Mouse (Mus musculus): Measurements from ENCODE around the gene Creb3l1.
A peak's percentile ranks its signal among the peaks of the same experiment; 100 is the strongest.

Gene Creb3l1

DNA sequence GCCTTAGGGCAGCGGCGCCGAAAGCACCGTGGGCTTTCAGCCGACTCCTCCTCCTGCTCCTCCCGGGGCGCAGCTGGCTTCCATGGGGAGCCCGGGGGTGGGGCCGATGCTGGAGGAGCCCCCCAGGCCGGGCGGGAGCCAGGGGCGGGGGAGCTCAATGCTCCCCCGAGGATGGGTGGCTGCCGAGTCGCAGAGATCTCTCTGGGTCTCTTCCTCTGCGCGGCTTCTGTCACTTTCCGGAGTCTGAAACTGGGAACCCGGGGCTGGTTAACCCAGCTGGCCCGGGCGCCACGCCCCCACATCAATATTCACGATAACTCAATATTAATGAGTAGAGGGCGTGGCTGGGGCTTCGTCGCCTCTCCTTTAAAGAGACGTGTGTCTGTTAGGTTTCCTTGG lies at the start of gene Creb3l1:
Gene Creb3l1, minus strand, starts transcription at position 229 of the 399 bp plus-strand sequence.
- no peak for DNase-seq

DNA sequence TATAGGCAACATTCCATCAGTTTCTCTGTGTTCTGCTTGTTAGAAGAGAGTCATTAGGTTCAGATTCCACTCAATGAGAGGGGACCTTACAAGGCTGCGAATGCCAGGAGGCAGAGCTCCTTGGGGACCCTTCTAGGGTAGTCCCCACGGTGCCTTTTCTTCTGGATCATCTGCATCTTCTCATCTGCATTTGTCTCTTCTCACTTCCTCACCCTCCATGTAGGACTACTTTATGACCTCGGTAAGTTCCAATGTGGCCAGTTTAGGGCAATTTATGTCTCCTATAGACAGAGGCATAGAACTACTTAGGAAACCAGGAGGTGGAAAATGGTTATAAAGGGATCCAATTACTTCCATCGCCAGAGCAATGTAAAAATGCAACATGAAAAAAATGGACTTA lies 46.8 kb upstream of the Creb3l1 start:
- DNase-seq: no peak

DNA sequence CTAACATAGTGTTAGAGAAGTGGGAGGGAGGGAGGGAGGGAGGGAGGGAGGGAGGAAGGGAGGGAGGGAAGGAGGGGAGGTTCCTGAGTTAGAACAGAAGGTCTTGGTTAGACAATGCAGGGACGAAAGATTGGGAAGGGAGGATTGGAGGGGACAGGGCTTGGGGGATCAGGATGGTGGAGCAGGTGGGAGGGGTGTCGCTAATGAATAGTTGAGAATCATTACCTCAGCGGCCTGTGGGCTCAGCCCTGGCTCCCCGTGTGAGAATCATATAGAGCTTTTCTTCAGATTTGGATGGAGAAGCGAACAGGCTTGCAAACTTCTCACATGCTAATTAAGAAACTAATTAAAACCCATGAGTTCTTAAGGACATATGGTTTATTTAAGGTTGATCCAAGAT lies 45.3 kb upstream of the Creb3l1 start:
- DNase-seq: no peak

DNA sequence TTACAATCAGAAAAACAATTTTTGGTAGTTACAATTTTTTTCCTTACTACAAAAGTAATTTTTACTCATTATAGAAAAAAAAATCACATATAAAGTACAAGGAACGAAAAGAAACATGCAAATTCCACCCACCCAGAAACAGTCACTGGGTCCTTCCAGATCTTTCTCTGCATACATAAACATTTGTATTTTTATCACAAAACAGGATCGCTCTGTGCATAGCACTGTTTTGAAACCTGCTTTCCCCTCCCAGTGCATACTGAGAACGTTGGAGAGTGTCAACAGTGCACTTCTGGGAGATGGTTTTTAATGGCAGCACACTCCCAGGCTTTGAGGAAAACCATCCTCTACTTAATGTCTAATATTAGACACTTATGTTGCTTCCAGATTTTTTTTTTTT lies 43.3 kb upstream of the Creb3l1 start:
- DNase-seq: no peak

DNA sequence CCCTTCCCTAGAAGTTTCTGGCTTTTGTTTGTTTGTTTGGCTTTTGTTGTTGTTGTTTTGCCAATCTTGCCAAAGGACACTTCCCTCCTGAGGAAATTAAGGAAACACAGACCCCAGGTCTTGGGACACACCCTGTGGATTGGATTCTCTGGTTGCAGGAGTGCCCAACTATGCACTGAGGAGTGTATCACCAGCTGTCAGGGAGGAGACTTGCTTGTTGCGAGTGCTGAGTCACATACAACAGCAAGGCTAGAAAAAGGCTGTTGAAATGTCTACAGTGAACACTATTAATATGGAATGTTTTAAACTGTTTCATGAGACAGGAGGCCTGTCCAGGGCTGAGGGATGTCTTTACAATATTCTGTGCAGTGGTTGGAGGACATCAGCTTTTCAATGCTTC lies 42.6 kb upstream of the Creb3l1 start:
- no peak for DNase-seq

DNA sequence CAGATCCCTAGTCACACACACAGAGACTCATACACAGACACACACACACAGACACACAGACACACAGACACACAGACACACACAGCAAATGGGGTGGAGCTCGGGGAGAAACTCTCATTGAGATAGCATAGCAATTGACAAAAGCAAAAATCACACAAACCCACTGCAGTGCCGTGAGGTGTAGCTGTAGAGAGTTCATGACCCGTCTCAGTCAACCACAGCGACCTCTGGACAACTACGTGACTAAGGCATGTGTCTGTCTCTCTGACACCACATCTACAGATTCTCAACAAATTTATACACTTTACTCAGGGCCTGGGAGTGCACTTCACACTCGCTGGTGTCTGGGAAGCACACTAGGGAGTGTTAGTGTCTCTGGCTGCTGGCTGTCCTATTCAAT lies 41.6 kb upstream of the Creb3l1 start:
- no peak for DNase-seq

DNA sequence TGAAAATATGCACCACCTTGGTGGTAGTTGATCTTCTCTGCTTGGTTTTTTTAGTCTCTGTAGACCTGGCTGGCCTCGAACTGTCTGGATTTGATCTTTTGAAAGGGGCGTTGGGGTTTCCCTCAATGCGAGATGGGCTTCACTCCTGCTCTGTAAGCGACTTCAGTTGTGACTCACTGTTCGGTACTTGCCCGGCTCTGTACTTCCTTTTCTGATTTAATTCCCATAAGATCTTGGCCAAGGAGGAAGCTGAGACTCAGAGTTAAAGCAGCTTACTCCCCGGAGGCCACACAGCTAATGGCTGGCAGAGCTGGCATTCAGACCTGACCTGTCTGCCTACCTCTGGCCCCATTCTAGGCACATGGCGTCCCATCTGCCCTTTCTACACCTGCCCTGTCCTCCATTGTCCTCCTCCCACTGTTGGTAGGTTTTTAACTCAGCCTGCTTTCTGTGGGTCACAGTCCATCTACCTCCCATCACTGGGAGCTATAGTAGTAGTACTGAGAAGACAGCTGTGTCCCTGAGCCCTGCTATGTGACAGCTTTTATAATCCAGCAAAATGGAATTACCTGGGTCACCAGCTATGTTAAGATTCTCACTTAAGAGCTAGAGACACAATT lies 41.1 kb upstream of the Creb3l1 start:
- no peak for DNase-seq

DNA sequence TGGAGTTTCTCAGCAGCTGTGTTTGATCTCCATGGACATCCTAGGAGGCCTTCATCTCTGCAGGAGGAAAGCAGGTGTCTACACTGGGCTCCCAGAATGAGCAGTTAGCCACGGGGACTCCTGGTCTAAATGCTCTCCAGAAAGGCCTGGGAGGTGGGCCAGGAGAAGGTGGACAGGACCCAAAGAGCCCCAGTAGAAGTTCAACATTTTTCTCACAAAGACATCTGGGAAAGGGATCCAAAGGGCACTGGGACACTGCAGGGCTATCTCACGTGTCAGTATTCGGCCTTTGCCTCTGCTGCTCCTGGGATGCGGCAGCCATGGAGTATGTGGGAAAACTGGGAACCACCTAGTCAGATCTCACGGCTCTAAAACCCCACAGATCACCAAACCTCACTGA lies 38.8 kb upstream of the Creb3l1 start:
- DNase-seq: no peak

DNA sequence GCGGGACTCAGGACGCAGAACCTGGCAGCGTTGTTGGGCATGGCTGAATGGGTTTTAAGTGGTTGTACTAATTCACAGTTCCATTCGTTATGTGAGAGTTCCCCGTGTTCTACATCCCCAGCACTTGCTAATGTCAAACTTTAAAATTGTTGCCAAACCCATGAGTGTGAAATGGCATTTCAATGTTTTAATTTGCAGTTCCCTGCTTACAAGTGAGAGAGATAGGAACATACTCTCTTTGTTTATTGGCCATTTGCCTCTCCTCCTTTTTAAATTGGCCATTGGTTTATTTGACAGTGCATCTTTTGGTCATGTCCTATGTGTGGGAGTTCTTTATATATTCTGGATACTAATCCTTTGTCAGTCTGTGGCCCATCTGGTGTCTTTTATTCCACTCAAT lies 37.0 kb upstream of the Creb3l1 start:
- DNase-seq: no peak

DNA sequence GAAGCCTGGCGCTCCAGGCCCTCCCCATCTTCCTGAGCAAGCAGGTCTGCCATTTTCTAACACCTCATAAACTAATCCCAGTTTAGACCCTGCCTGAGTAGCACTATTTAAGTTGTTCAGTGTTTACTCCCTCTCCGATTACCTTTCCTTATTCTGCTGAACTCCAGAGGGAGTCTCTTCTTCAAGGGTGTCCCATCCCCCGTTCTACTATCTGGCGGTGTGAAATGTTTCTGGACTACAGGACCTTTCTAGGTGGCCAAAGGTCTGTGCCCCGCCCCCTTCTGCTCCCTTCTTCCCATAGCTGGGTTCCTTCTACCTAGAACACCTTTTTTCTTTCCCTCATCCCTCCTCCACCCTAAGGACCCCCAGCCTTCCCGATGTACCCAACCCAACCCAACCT lies 36.0 kb upstream of the Creb3l1 start:
- no peak for DNase-seq

DNA sequence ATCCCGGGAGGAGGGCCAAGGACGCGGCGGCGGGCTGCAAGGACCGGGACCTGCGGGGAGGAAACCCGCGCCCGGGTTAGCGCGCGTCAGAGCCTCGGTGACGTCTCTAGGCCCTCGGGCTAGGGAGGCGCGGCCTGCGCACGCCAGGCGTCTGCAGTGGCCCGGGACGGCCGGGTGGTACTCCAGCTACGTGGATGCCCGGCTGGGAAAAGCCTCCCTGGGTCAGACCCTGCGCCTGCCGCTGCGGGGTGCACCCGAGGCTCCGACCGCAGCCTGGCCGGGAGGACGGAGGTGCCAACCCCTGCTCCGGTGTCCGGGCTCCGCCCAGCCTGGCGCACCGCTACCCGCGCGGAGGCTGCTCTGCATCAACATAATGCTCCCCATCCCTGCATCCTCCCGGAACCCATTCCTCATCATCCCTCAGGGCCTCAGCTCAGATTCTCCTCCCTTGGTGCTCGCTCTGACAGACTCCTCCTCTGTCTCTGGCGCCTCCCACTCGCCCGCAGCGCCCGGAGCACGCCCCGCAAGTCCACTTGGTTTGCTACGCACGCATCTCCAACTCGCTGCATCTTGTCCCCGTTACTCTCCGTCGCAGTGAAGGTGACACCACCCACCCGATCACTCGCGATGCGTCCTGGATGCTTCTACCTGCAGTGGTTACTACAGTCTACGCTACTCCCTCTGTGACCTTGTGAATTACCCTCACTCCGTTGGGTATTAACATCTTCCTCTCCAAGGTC lies 35.3 kb upstream of the Creb3l1 start:
- peak; percentile 23 for DNase-seq

DNA sequence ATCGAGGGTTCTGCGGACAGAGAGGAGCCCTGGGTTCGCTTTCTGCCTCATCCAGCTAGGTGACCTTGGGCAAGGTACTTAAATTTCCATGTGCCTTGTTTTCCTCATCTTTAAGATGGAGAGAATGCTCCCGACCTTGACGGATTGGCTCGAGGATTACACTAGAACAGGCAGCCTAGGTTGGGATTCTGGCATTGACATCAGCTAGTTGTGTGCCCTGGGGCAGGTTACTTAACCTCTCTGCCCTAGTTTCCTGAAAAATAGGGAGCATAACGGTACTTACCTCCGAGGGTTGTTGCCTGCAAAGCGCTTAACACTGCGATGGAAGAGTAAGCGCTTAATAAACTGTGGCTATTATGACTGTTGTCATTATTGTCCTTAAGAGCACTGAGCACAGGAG lies 34.6 kb upstream of the Creb3l1 start:
- no peak for DNase-seq

DNA sequence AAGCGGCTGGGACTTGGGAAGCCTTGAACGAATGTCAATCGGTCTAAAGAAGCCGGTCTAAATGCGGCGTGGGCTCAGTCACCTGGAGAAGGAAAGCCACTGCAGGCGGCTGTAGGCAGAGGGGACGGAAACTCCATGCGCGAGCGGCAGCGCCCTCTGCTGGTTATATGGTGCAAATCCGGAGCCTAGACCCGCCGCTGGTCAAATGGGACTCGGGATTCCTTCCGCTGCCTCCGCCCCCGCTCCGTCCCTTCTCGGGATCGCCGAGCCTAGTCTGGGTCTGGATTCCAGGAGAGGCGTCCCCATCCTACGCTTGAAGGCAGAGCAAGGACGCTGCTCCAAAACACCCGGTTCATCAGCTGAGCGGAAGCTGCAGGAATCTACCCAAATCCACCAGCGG lies 34.2 kb upstream of the Creb3l1 start:
- peak; percentile 84 for DNase-seq

DNA sequence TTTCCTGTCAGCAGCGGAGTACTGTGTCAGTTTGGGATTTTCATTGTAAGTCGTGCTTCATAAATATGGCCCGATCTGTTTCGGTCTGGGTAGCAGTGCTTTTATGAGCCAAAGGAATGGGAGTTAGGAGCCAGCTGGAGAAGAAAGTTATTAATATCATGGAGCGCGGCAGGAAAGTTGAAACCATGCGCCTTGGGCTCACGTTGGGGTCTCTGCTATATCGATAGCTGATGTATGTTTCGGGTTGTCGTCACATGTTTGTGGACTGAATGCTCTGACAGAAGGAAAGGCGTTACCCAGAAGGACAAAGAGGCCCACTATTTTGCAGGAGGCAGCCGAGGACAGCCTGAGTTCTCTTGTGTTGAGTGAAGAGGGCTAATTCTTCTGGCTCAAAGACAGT lies 32.5 kb upstream of the Creb3l1 start:
- DNase-seq: no peak

DNA sequence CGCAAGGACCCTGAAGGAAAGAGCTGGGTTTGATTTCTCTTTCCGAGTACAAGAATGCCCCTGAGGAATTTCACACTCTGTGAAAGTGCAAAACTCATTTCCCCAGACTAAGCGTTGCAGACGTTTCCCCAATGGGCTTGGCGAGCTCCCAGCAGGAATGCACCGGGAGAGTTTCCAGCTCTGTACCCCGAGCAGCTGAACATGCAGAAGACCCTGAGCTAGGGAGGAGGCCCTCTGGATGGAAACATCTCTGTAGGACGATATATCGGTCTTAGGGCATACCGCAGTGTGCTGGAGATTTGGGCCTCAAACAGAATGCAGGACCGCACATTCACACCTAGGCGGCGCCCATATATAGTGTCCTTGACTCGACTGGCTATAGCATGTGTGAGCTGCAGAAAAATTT lies 31.5 kb upstream of the Creb3l1 start:
- peak; percentile 59 for DNase-seq

DNA sequence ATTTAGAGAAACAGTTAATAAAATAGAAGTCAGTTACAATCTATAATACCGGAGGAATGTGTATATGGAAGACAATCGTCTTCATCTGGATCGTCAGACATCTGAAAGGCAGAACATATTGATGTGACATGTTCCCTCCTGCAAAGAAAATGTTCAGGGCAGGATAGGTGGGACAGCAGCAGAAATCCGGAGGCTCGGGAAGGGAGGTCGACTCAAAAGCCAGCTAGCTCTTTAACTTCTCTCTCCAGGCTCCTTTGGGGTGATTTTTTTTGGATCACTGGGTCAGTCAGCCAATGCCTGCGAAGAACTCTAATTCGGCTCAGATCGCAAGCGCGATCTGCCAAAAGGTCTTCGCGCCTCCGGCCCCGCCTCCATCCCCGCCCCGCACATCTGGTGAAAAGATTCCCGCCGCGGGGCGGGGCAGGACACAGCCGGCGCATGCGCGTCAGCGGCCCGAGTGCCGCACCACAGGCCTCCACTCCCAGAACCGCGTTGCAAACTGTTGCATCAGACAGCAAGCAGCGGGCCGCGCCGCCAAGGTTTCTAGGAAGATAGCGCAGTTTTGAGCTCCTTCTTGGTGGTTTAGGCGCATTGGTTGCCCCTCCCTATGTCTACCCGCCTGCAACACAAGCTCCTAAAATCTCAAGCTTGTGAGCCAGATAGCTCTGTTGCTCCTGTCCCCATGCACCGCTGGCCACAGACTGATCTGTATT lies 31.0 kb upstream of the Creb3l1 start:
- DNase-seq: peak; percentile 89

DNA sequence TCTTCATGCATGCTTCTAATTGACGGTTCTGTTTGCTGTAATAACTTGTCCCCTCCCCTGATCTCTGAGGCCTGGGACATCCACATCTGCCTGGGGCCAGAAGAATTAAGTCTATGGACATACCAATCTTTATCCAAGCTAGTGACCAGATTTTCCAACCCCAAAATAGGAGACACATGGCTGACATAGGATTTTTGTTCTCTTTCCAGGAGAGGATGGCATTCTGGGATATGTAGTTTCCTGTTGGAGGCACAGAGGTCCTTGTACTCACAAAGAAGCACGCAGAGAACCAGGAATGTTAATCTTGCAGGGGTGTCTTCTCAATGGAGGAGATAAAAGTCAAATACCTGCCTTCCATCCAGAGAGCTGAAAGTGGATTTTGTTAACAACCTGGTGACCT lies 28.5 kb upstream of the Creb3l1 start:
- DNase-seq: no peak

DNA sequence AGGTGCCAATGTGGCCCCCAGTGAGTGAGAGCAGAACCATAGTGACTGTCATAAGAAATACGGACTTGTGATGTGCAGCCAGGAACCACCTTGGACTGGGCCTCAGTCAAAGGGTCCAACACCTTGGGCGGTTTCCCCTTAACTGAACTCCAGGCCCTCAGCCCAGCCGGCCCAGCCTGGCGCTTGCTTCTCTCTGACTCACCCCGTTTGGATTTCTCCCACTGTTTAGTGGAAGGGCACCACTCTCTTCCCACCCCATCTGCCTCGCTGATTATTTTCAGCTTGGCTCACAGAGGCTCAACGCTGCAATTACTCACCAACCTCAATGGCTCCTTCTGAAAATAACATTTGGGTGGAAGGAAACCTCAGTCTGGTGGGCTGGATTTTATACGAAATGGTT lies 27.9 kb upstream of the Creb3l1 start:
- no peak for DNase-seq

DNA sequence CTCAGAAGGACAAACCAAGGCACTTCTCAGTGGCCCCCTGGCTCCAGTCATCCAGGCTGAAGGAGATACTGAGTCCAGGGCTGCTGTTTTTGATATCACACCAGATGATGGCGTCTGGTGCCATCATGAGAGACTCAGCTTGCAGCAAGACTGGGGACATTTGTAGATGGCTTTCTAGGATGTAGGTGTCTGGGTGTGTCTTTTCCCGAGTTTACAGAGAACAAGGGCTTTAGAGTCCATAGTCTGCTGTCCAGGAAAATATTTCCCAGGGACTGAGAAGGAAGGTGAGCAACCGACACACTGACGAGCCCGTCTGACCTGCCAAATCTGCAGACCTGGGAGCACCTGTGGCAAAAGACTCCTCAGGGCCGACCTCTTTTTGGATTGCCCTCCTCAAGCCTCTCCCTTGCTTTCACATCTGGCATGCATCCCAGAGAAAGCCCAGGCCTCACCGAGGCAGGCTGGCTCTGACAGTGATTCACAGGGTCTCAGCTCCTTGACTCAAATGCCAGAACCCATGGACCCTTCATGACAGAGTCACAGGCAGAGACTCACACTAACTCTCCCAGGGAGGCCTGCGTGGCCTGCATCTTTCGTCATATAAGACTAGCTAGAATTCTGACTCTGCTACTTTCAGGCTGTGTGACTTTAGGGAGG lies 23.9 kb upstream of the Creb3l1 start:
- no peak for DNase-seq

DNA sequence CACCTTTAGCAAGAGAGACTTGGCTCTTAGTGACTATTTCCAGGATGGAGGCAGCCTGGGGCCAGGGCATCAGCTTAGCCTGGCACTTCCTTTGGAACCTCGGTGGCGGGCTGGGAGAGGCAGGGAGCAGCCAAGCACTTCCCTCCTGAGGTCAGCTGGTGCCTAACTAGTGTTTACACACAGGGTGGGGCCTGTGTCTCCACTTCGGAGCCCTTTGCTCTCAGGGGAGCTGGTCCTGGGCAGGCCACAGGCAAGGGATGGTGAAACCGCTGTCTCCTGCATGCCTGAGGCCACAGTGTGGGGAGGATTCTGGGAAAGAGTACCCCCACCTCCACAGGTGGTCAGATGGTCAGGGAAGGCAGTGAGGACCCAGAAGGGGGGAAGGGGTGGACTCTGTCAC lies 23.3 kb upstream of the Creb3l1 start:
- no peak for DNase-seq

DNA sequence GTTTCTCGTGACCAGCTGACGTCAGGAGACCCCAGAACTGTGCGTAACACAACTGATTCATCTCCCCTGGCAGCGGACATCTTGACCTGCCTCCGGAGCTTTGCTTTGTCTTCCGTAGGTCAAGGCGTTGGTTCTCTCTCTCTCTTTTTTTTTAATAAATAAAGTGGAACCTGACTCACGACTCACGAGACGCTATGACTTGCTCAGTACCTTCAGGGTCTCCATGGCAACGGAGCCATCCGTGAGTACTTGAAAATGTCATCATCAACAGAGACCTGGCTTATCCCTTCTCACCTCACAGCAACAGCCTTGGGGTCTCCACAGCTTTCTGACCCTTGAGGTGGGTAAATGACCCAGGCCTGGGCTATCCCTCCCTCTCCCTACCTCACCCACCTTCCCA lies 19.0 kb upstream of the Creb3l1 start:
- DNase-seq: no peak

DNA sequence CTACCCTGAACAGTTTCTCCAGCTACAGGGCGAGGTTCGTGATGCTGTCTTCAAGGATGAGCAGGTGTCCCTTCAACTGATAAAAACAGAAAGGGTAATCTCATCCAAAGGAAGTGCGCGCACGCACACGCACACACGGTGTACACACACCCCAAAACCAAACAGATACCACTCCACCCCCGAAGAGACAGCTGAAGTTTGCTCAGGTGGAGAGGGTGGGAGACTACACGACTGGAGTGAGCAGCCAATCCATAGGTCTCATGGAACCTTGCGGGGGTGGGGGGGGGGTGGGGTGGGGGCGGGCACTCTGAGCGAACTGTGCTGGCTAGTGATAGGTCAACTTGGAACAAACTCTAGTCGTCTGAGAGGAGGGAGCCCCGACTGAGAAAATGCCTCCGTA lies 17.2 kb upstream of the Creb3l1 start:
- DNase-seq: no peak

DNA sequence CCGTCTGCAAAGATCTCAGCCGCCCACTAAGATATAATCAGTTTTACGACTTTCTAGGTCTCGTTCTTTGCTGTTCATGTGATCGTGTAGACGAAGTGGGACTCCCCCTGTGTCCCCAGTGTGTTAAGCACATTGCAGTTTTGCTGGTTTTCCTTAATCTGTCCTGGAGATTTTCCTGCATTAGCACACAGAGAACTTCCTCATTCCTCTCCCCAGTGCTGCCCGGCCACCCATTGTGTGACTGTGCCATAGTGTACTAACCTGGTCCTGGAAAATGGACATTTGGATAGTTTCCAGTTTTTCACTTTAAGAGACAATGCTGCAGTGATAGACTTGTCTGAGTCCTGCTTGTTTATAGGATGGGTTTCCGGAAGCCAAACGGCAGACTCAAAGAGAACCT lies 10.0 kb upstream of the Creb3l1 start:
- no peak for DNase-seq

DNA sequence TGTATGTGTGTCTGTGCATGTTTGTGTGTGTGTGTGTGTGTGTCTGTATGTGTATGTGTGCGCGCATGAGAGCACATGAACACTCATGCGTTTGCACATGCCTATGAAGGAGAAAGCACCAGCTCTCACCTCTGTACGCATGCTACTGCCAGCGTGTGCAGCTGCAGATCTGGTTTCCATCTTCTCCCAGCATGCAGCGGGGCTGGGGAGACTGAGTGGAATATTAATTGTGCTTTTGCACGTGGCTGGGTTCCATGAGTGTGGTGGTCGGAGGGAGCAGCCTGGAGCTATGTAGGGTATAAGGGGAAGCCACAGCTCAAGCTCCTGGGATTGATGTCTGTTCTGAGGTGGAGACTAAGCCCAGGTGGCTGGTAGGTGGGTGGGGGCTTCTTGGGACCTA lies 6.3 kb upstream of the Creb3l1 start:
- DNase-seq: no peak
